Mouse (Mus musculus): ENCODE data around the gene Ddah1.

- TF ChIP-seq POLR2A (IDR thresholded peaks at IDR 0.05; ENCODE audit: borderline replicate concordance, insufficient read depth, low read length) (no peak), CTCF (IDR thresholded peaks at IDR 0.05; ENCODE audit: borderline replicate concordance, insufficient read depth, low read depth, low read length) (no peak)
These were observed 35.9 kb downstream of the Ddah1 start for GRCm38 (mm10) chr3:145794355-145794754.
